Mouse (Mus musculus): ENCODE results near the gene Ikbkg.
"Not testable (repeated sequence)": the region's sequence is repeated elsewhere in the genome, so short reads cannot be mapped to it uniquely, and the experiment has no call there.

The Ikbkg gene

DNA sequence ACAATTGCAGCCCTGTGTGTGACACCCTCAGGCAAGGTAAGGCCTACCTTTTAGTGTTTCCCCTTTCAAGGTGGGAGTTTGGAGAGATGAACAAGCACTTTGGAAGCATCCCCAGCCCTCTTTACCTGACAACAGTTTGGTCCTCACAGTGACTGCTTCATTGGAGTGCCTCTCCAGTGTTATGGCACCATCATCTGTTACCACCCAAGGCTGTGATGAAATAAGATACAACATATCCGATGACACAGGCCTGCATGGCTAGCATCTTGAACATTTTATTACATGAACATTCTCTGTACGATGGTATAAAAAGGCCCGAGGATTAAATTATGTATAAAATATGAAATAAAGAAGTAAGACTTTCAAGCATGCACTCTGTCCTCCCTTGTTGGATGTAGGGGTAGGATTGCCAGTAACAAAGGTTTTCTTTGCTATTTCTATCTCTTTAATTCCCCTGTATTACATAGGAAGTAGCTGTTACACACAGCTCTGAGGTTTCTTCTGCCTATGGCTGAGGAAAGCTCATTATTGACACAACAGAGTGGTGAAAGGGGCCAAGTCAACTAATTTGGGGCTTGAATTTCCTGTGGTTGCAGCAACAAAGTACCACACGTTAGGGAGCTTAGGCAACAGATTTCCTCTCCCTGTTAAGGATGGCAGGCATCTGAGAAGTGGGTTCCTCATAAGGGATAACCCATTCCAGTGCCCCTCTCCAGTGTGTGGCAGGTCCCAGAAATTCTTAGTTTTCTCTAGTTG is 58.2 kb downstream of the Ikbkg start:
- no peak for DNase-seq

GRCm38 (mm10) chrX:74452773-74453172 is 59.7 kb downstream of the Ikbkg start:
- peak in 1 of 2 experiments; percentile 17 for DNase-seq

DNA sequence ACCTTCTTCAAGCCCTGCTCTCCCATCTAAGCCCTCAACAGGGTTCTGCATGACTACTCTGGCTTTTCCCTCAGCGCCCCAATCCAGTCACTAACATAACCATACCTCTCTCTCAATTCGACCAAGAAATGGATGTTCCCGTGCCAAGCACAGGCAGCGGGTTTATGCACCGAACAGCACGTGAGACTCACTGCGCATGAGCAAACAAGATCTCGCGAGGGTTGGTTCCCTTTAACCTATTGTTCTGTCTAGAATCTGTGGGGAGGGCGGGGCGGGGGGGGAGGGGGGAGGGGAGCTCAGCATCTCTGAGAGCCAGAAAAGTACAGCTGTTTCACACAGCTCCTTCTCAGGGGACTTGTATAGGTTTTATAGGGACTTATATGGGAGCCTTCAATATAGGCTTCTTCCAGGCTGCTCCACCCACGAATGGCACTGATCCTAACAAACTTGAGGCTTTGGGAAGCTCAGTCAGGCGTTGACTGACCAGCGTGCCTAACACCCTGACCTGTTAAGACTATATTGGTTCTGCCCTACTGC is 88.3 kb downstream of the Ikbkg start, which contains the start of gene Gm6880:
TSS of gene Gm6880 (minus strand) at position 51 of the 537 bp plus-strand sequence.
- DNase-seq, result not testable (repeated sequence)

GRCm38 (mm10) chrX:74497131-74497530 is 104.0 kb downstream of the Ikbkg start:
- DNase-seq, result peak; percentile 6 to 35

Measured in cerebellum, postnatal 14 days (tissue).